Mouse (Mus musculus): ENCODE results near the gene Srpx2. TPM values are rescaled to one million over a fixed set of nuclear protein-coding genes. Genes with fewer than 3 reads are reported as not detected.

Srpx2 gene
- total and polyA plus RNA-seq, 3 experiments = not detected

Other genes with a start within 250 kb of the Srpx2 start
- gene Pcdh19, start 219.4 kb upstream of the Srpx2 start, total RNA-seq (2012; rRNA removed) = not detected in 2 replicates
- gene Pcdh19, start 219.4 kb upstream of the Srpx2 start, total RNA-seq (2014; rRNA removed) = not detected in 2 replicates
- not detected in 2 replicates for gene Pcdh19, start 219.4 kb upstream of the Srpx2 start, polyA plus RNA-seq (2012; ENCODE audit: insufficient read length, low read depth)
- gene Tnmd, start 57.4 kb upstream of the Srpx2 start, total RNA-seq (2012; rRNA removed) = not detected in 2 replicates
- not detected in 2 replicates for gene Tnmd, start 57.4 kb upstream of the Srpx2 start, total RNA-seq (2014; rRNA removed)
- gene Tnmd, start 57.4 kb upstream of the Srpx2 start, polyA plus RNA-seq (2012; ENCODE audit: insufficient read length, low read depth) = not detected in 2 replicates
- 14.6 and 15.7 TPM in 2 replicates for gene Tspan6, start 10.0 kb upstream of the Srpx2 start, total RNA-seq (2012; rRNA removed)
- gene Tspan6, start 10.0 kb upstream of the Srpx2 start, total RNA-seq (2014; rRNA removed) = 0.59 and 0.72 TPM in 2 replicates
- 0.64 and 0.96 TPM in 2 replicates for gene Tspan6, start 10.0 kb upstream of the Srpx2 start, polyA plus RNA-seq (2012; ENCODE audit: insufficient read length, low read depth)
- 0.04 TPM in 2 replicates for gene Sytl4, start 73.4 kb downstream of the Srpx2 start, total RNA-seq (2012; rRNA removed)
- gene Sytl4, start 73.4 kb downstream of the Srpx2 start, total RNA-seq (2014; rRNA removed) = 0.09 TPM in 1 of 2 replicates, not detected in the other
- gene Sytl4, start 73.4 kb downstream of the Srpx2 start, polyA plus RNA-seq (2012; ENCODE audit: insufficient read length, low read depth) = not detected in 2 replicates
- gene Cstf2, start 150.8 kb downstream of the Srpx2 start, total RNA-seq (2012; rRNA removed) = 47.2 and 51.1 TPM in 2 replicates
- 67.9 and 73.5 TPM in 2 replicates for gene Cstf2, start 150.8 kb downstream of the Srpx2 start, total RNA-seq (2014; rRNA removed)
- gene Cstf2, start 150.8 kb downstream of the Srpx2 start, polyA plus RNA-seq (2012; ENCODE audit: insufficient read length, low read depth) = 89.8 and 113 TPM in 2 replicates

Data from CH12.LX (cell line).